Mouse (Mus musculus) stomach, postnatal 0 days (tissue): ENCODE measurements at regions not wholly inside any gene's neighbourhood (a gene's known extent, or its start where the extent isn't known, plus 50 kb on each side); places are given as distances from the start of the nearest gene placed in this dataset.

Experiments used
- ATAC-seq: fragments of 200-750 bp; cut with Nextera tagmentation; 2 replicates; pipeline ENCODE4 v1.8.0; 2017; ENCODE audit not compliant: low FRiP score, low TSS enrichment
- DNase-seq: peaks from one replicate; pipeline ENCODE4 v3.0.0-alpha.2; 2016; ENCODE audit warnings: low spot score
- H3K27ac ChIP-seq: fragments of 300-500 bp; sonication (generic); replicated peaks from 2 replicates; pipeline ENCODE4 v1.5.1; 2014; ENCODE audit warnings: mild to moderate bottlenecking, control low read depth
- H3K27me3 ChIP-seq: fragments of 300-500 bp; sonication (generic); 2 replicates; pipeline ENCODE4 v1.6.1; 2014; ENCODE audit warnings: low read length; ENCODE audit not compliant: control insufficient read depth, insufficient read depth
- H3K36me3 ChIP-seq: fragments of 300-500 bp; sonication (generic); 2 replicates; pipeline ENCODE4 v1.6.1; 2014; ENCODE audit warnings: low read length, mixed read lengths; ENCODE audit not compliant: control insufficient read depth, insufficient read depth
- H3K4me1 ChIP-seq: fragments of 300-500 bp; sonication (generic); replicated peaks from 2 replicates; pipeline ENCODE4 v1.6.1; 2014; ENCODE audit warnings: antibody characterized with exemption; ENCODE audit not compliant: control insufficient read depth, insufficient read depth
- H3K4me2 ChIP-seq: fragments of 300-500 bp; sonication (generic); replicated peaks from 2 replicates; pipeline ENCODE4 v1.6.1; 2014; ENCODE audit warnings: low read depth, mild to moderate bottlenecking, control low read depth, moderate library complexity
- H3K4me3 ChIP-seq: fragments of 300-500 bp; sonication (generic); 2 replicates; pipeline ENCODE4 v1.5.1; 2014; ENCODE audit warnings: low read depth, low read length, control low read depth
- H3K9ac ChIP-seq: fragments of 300-500 bp; sonication (generic); 2 replicates; pipeline ENCODE4 v1.6.1; 2014; ENCODE audit warnings: mild to moderate bottlenecking, low read length, control low read depth, mixed read lengths
- H3K9me3 ChIP-seq: fragments of 300-500 bp; sonication (generic); 2 replicates; pipeline ENCODE4 v1.6.1; 2016; ENCODE audit warnings: low read length; ENCODE audit not compliant: control insufficient read depth
- CTCF ChIP-seq: IDR thresholded peaks from 2 replicates; pipeline ENCODE4 v1.5.1; 2016; ENCODE audit warnings: antibody characterized with exemption, low read depth, mild to moderate bottlenecking, moderate library complexity
- EP300 ChIP-seq: optimal IDR thresholded peaks from 2 replicates; pipeline ENCODE3; 2016; ENCODE audit warnings: antibody characterized with exemption
- WGBS: fragments of 180-500 bp; shearing (Covaris S2); extraction: QIAGEN DNeasy Blood & Tissue Kit; methylation state at CpG from one replicate; pipeline ENCODE4 v1.1.7; 2014; 5-methylcytosine and 5-hydroxymethylcytosine counted together

DNA sequence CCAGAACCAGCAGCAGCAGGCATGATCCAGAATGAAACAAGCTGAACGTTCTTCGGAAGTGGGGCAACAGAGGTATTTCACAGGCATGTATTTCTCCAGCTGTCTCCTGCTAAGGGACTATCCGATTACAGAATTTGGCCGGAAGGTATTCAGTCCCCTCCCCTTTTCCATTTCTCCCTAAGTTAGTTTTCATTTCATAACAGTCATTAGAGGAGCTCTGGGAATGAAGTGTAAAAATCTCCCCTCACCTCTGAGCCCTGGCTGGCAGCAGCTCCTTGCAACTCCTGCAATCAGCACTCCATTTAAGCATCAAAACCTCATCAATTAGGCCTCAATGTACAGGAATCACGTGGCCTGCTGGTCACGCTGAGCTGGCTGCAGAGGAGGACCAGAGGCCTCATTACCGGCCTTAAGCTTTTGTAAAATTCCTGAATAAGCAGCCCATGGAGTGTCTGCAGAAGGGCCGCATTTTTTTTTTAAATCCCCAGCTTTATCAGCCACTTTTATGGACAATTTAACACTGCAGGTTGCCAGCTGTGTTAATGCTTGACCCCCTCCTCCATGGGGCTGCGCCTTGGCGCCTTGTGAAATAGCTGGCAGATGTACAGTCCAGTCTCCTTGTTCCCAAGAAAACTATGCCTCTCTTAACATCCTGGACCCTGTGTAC, 456.1 kb upstream of the Kirrel3 start:
- no peaks in the 10 kb centered on the region for H3K9me3 ChIP-seq
- H3K36me3 ChIP-seq: no peaks in the 10 kb centered on the region
- DNase-seq (no peak), ATAC-seq (no peak)
- no peak overlapping the region for H3K4me3 ChIP-seq
- H3K9ac ChIP-seq: no peak overlapping the region
- no peaks in the 10 kb centered on the region for H3K4me1 ChIP-seq
- no peak for TF ChIP-seq EP300
- TF ChIP-seq CTCF: no peak
- no peaks in the 10 kb centered on the region for H3K27me3 ChIP-seq
- WGBS: 52% methylated on average over 10 of the region's 10 CpGs
- no peak overlapping the region for H3K4me2 ChIP-seq
- no peak overlapping the region for H3K27ac ChIP-seq

DNA sequence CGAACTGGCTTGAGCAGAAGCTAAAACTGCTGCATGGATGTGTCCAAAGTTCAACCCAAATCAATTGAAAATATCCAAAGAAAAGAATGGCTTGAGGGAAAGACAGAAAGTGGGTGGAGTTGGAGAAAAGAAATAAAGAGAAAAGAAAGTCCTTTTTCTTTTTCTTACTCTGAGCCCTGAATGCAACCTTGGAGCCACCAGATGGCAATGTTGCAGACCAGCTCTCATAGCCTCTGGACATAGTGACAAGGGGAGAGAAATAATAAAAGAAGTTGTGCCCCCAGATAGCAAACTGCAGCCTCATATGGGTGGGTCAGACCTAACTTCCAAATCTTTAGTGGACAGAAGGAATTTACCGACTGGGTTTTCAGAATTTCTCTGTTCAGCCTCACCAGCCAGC, 431.3 kb upstream of the Kirrel3 start:
- Histone ChIP-seq H3K36me3 (no peaks in the 10 kb centered on the region), H3K4me3 (no peak overlapping the region), H3K4me1 (no peaks in the 10 kb centered on the region), H3K4me2 (no peak overlapping the region), H3K27ac (no peak overlapping the region), H3K9me3 (no peaks in the 10 kb centered on the region), H3K27me3 (no peaks in the 10 kb centered on the region), H3K9ac (no peak overlapping the region)
- ATAC-seq (no peak), DNase-seq (no peak)
- TF ChIP-seq CTCF (peak; percentile 70), EP300 (no peak)
- WGBS: 27% methylated on average over 2 of the region's 2 CpGs
